Mouse (Mus musculus) cortical plate, adult 2 months (tissue): ENCODE measurements around the gene a.

Experiments
- CTCF ChIP-seq: fragments of 200-500 bp; IDR thresholded peaks from 2 replicates; pipeline ENCODE4 v1.5.1; 2011; ENCODE audit warnings: mild to moderate bottlenecking, control low read depth, low read length; ENCODE audit not compliant: insufficient read depth; ENCODE audit errors: extremely low read depth
- POLR2A ChIP-seq: fragments of 200-500 bp; IDR thresholded peaks from 2 replicates; pipeline ENCODE4 v1.6.1; 2011; ENCODE audit warnings: mild to moderate bottlenecking, low read length, control low read depth; ENCODE audit not compliant: insufficient read depth; ENCODE audit errors: extremely low read depth

GRCm38 (mm10) chr2:155091743-155092075, 300.5 kb downstream of the a start:
- TF ChIP-seq POLR2A (no peak), CTCF (no peak)
